Mouse (Mus musculus): Measurements from ENCODE around the gene Gm11639.

Gm11639 gene

GRCm38 (mm10) chr11:105153068-105153833 is 467.7 kb downstream of the Gm11639 start:
- no peak for TF ChIP-seq GATA4 (IDR thresholded peaks at IDR 0.05; ENCODE audit: insufficient replicate concordance, low read length)

- TF ChIP-seq GATA4 (IDR thresholded peaks at IDR 0.05; ENCODE audit: insufficient replicate concordance, low read length), result no peak
Observed at GRCm38 (mm10) chr11:105155915-105156314, 470.4 kb downstream of the Gm11639 start.

GRCm38 (mm10) chr11:105156748-105157267 is 471.3 kb downstream of the Gm11639 start:
- TF ChIP-seq GATA4 (IDR thresholded peaks at IDR 0.05; ENCODE audit: insufficient replicate concordance, low read length), result no peak

- no peak for TF ChIP-seq GATA4 (IDR thresholded peaks at IDR 0.05; ENCODE audit: insufficient replicate concordance, low read length)
Observed at GRCm38 (mm10) chr11:105158047-105158446, 472.5 kb downstream of the Gm11639 start.

- TF ChIP-seq GATA4 (IDR thresholded peaks at IDR 0.05; ENCODE audit: insufficient replicate concordance, low read length), result no peak
Observed at GRCm38 (mm10) chr11:105159673-105160360, 474.3 kb downstream of the Gm11639 start.

- TF ChIP-seq GATA4 (IDR thresholded peaks at IDR 0.05; ENCODE audit: insufficient replicate concordance, low read length), result no peak
Observed at GRCm38 (mm10) chr11:105161411-105161810, 475.9 kb downstream of the Gm11639 start.

- no peak for TF ChIP-seq GATA4 (IDR thresholded peaks at IDR 0.05; ENCODE audit: insufficient replicate concordance, low read length)
Observed at GRCm38 (mm10) chr11:105164516-105165510, 479.3 kb downstream of the Gm11639 start.

GRCm38 (mm10) chr11:105166780-105167179 is 481.3 kb downstream of the Gm11639 start:
- TF ChIP-seq GATA4 (IDR thresholded peaks at IDR 0.05; ENCODE audit: insufficient replicate concordance, low read length), result no peak
